Mouse (Mus musculus) layer of hippocampus, postnatal 14 days (tissue): ENCODE measurements around the gene Babam2. TPM values are rescaled to one million over a fixed set of nuclear protein-coding genes. Genes with fewer than 3 reads are reported as not detected.
A peak's percentile ranks its signal among the peaks of the same experiment; 100 is the strongest.

ENCODE experiments used
- DNase-seq, 2 experiments: peaks; one replicate each; pipeline ENCODE4 v3.0.0; 2021 to 2022; ENCODE audit warnings: low spot score in 2 of 2, mixed read lengths in 1 of 2
- microRNA-seq, 2 experiments: library from miRNA; unstranded; fragments of <30 nt; microRNA quantifications; one replicate each; pipeline ENCODE4 v1.2.0; 2021
- total RNA-seq, 2 experiments: library from RNA; stranded (reverse); gene quantifications; 2 replicates each; pipeline ENCODE4 v1.2.3; 2021

Gene Babam2
- total RNA-seq, 2 experiments from 2014 or later = 39.9 to 41.3 TPM

GRCm38 (mm10) chr5:32110651-32111050 is 413.2 kb downstream of the Babam2 start:
- DNase-seq = no peak

GRCm38 (mm10) chr5:32112206-32112916 is 414.9 kb downstream of the Babam2 start:
- DNase-seq = no peak

GRCm38 (mm10) chr5:32120901-32121376 is 423.5 kb downstream of the Babam2 start:
- no peak for DNase-seq

GRCm38 (mm10) chr5:32121936-32122335 is 424.5 kb downstream of the Babam2 start:
- no peak for DNase-seq

- no peak for DNase-seq
These were observed 424.9 kb downstream of the Babam2 start for GRCm38 (mm10) chr5:32122363-32122762.

- DNase-seq = no peak
These were observed 427.5 kb downstream of the Babam2 start for GRCm38 (mm10) chr5:32124957-32125356.

- no peak for DNase-seq
These were observed 429.7 kb downstream of the Babam2 start for GRCm38 (mm10) chr5:32127226-32127625.

GRCm38 (mm10) chr5:32127927-32128326 is 430.4 kb downstream of the Babam2 start:
- DNase-seq = no peak

- peak; percentile 34 to 46 for DNase-seq
These were observed 435.6 kb downstream of the Babam2 start for GRCm38 (mm10) chr5:32132971-32133501.

GRCm38 (mm10) chr5:32133549-32134004 is 436.1 kb downstream of the Babam2 start:
- DNase-seq = peak; percentile 68

GRCm38 (mm10) chr5:32134051-32134732 is 436.7 kb downstream of the Babam2 start:
- peak in 1 of 2 experiments; percentile 17 for DNase-seq

Small RNAs within 50 kb of the gene (microRNA-seq; reads per million reads assigned to microRNA genes)
- gene Mir3473e = 0 reads per million in 2 experiments

Other genes starting within 250 kb of the Babam2 start
- 10 to 100 TPM; 41.6 to 46.0 TPM for gene Zfp512, start 245.3 kb upstream of the Babam2 start, total RNA-seq
- gene 4930548H24Rik, start 211.9 kb upstream of the Babam2 start, total RNA-seq = under 1 TPM; 0.16 to 0.21 TPM
- gene Gpn1, start 202.9 kb upstream of the Babam2 start, total RNA-seq = 10 to 100 TPM; 29.7 to 30.4 TPM
- gene Slc4a1ap, start 170.7 kb upstream of the Babam2 start, total RNA-seq = 10 to 100 TPM; 51.5 to 53.4 TPM
- 10 to 100 TPM; 17.5 to 17.7 TPM for gene Supt7l, start 169.9 kb upstream of the Babam2 start, total RNA-seq
- gene Mrpl33, start 100.7 kb upstream of the Babam2 start, total RNA-seq = 100 to 1,000 TPM; 109 to 114 TPM
- 1 to 10 TPM; 3.4 to 5.9 TPM for gene Rbks, start 57 bp upstream of the Babam2 start, total RNA-seq